Mouse (Mus musculus) stomach, embryonic 15.5 days (tissue): Measurements from ENCODE around the gene Brpf1. TPM values are rescaled to one million over a fixed set of nuclear protein-coding genes. Genes with fewer than 3 reads are reported as not detected.

Experiments used
- ATAC-seq: fragments of 200-750 bp; cut with Nextera tagmentation; 2 replicates; pipeline ENCODE4 v1.8.0; 2017; ENCODE audit warnings: low read depth, moderate number of reproducible peaks, moderate TSS enrichment; ENCODE audit not compliant: insufficient read depth, low FRiP score
- H3K27ac ChIP-seq: fragments of 300-500 bp; sonication (generic); 2 replicates; pipeline ENCODE4 v1.5.1; 2015; ENCODE audit warnings: mild to moderate bottlenecking, inconsistent platforms
- H3K27me3 ChIP-seq: fragments of 300-500 bp; sonication (generic); replicated peaks from 2 replicates; pipeline ENCODE4 v1.6.1; 2015; ENCODE audit warnings: inconsistent platforms
- H3K36me3 ChIP-seq: fragments of 300-500 bp; sonication (generic); 2 replicates; pipeline ENCODE4 v1.6.1; 2015; ENCODE audit warnings: inconsistent platforms
- H3K4me1 ChIP-seq: fragments of 300-500 bp; sonication (generic); 2 replicates; pipeline ENCODE4 v1.6.1; 2015; ENCODE audit warnings: inconsistent platforms
- H3K4me2 ChIP-seq: fragments of 300-500 bp; sonication (generic); 2 replicates; pipeline ENCODE4 v1.6.1; 2015; ENCODE audit warnings: mild to moderate bottlenecking, inconsistent platforms
- H3K4me3 ChIP-seq: fragments of 300-500 bp; sonication (generic); replicated peaks from 2 replicates; pipeline ENCODE4 v1.5.1; 2015; ENCODE audit warnings: inconsistent platforms
- H3K9ac ChIP-seq: fragments of 300-500 bp; sonication (generic); 2 replicates; pipeline ENCODE4 v1.6.1; 2015; ENCODE audit warnings: inconsistent platforms
- H3K9me3 ChIP-seq: fragments of 300-500 bp; sonication (generic); 2 replicates; pipeline ENCODE4 v1.6.1; 2016; ENCODE audit warnings: inconsistent platforms
- WGBS: fragments of 180-500 bp; shearing (Covaris S2); methylation state at CpG from one replicate; pipeline ENCODE4 v1.1.7; 2015; 5-methylcytosine and 5-hydroxymethylcytosine counted together
- polyA plus RNA-seq: library from polyadenylated mRNA; unstranded; fragments of >200 nt; fragmentation: Nextera tagmentation; extraction: Ambion mirVana; gene quantifications from 2 replicates; pipeline ENCODE4 v1.2.1, GENCODE M21; 2015

Brpf1 gene
- polyA plus RNA-seq, 1 experiment from 2014 or later: 15.9 TPM

GRCm38 (mm10) chr6:113341574-113341973, 34.6 kb downstream of the Brpf1 start:
- no peak for ATAC-seq
- Histone ChIP-seq H3K27ac (no peak overlapping the region), H3K4me2 (no peak overlapping the region), H3K9me3 (no peaks in the 10 kb centered on the region), H3K36me3 (peaks cover 14% of the 10 kb centered on the region), H3K4me3 (no peak overlapping the region), H3K4me1 (peaks cover 21% of the 10 kb centered on the region), H3K9ac (no peak overlapping the region), H3K27me3 (no peaks in the 10 kb centered on the region)
- 70% methylated on average over 6 of the region's 6 CpGs for WGBS

- peak overlapping the region; percentile 84 for H3K4me2 ChIP-seq
- peak overlapping the region; percentile 69; the same call in 1 of the 2 replicates for H3K4me3 ChIP-seq
- ATAC-seq: no peak
- H3K4me1 ChIP-seq: peaks cover 21% of the 10 kb centered on the region
- 0 out of 2 replicates have a peak overlapping the region, but pooled peaks have one; percentile 26 for H3K27ac ChIP-seq
- H3K27me3 ChIP-seq: no peaks in the 10 kb centered on the region
- H3K9ac ChIP-seq: no peak overlapping the region
- 35% methylated on average over 4 of the region's 7 CpGs for WGBS
- H3K36me3 ChIP-seq: peaks cover 14% of the 10 kb centered on the region
- H3K9me3 ChIP-seq: no peaks in the 10 kb centered on the region
These were observed 35.4 kb downstream of the Brpf1 start for GRCm38 (mm10) chr6:113342297-113342696.

GRCm38 (mm10) chr6:113343177-113344092, 36.5 kb downstream of the Brpf1 start, which contains the start of gene Camk1:
Gene Camk1, minus strand, starts transcription at chr6:113343984.
- WGBS: 10% methylated on average over 32 of the region's 32 CpGs
- H3K4me3 ChIP-seq: peak within 1 kb of the TSS; percentile 69
- ATAC-seq: peak; percentile 84
- no peaks in the 10 kb centered on the region for H3K9me3 ChIP-seq
- H3K9ac ChIP-seq: peak within 1 kb of the TSS; percentile 78
- H3K4me2 ChIP-seq: peak within 1 kb of the TSS; percentile 84
- peaks cover 5% of the 10 kb centered on the region; the same call in 1 of the 2 replicates for H3K36me3 ChIP-seq
- H3K27me3 ChIP-seq: no peaks in the 10 kb centered on the region
- peak within 1 kb of the TSS; percentile 55 for H3K27ac ChIP-seq
- H3K4me1 ChIP-seq: peaks cover 21% of the 10 kb centered on the region

GRCm38 (mm10) chr6:113344321-113344720, 37.4 kb downstream of the Brpf1 start:
- no peak for ATAC-seq
- Histone ChIP-seq H3K4me2 (peak overlapping the region; percentile 84), H3K36me3 (0 out of 2 replicates have a peak, but pooled peaks cover 3% of the 10 kb centered on the region), H3K27me3 (no peaks in the 10 kb centered on the region), H3K27ac (peak overlapping the region; percentile 55; the same call in 1 of the 2 replicates), H3K4me1 (peaks cover 21% of the 10 kb centered on the region), H3K4me3 (no peak overlapping the region; the same call in 1 of the 2 replicates), H3K9ac (no peak overlapping the region), H3K9me3 (no peaks in the 10 kb centered on the region)
- 26% methylated on average over 2 of the region's 2 CpGs for WGBS

- H3K4me3 ChIP-seq: no peak overlapping the region
- ATAC-seq: no peak
- H3K36me3 ChIP-seq: no peaks in the 10 kb centered on the region
- no peak overlapping the region for H3K9ac ChIP-seq
- whole genome bisulfite sequencing: 73% methylated on average over 4 of the region's 4 CpGs
- no peaks in the 10 kb centered on the region for H3K9me3 ChIP-seq
- peaks cover 18% of the 10 kb centered on the region for H3K4me1 ChIP-seq
- H3K27me3 ChIP-seq: no peaks in the 10 kb centered on the region
- no peak overlapping the region for H3K27ac ChIP-seq
- H3K4me2 ChIP-seq: no peak overlapping the region
These were observed 40.0 kb downstream of the Brpf1 start for GRCm38 (mm10) chr6:113346897-113347296.

- H3K4me3 ChIP-seq: no peak overlapping the region
- H3K36me3 ChIP-seq: no peaks in the 10 kb centered on the region
- no peak for ATAC-seq
- no peaks in the 10 kb centered on the region for H3K27me3 ChIP-seq
- H3K9me3 ChIP-seq: no peaks in the 10 kb centered on the region
- no peaks in the 10 kb centered on the region for H3K4me1 ChIP-seq
- no peak overlapping the region for H3K9ac ChIP-seq
- H3K27ac ChIP-seq: no peak overlapping the region
- no peak overlapping the region for H3K4me2 ChIP-seq
These were observed 43.6 kb downstream of the Brpf1 start for GRCm38 (mm10) chr6:113350538-113350937.

- no peaks in the 10 kb centered on the region for H3K27me3 ChIP-seq
- 75% methylated on average over 1 of the region's 1 CpGs for WGBS
- no peak for ATAC-seq
These were observed 44.2 kb downstream of the Brpf1 start for GRCm38 (mm10) chr6:113351161-113351560.

GRCm38 (mm10) chr6:113351653-113352052, 44.7 kb downstream of the Brpf1 start:
- Histone ChIP-seq H3K27ac (no peak overlapping the region), H3K4me1 (no peaks in the 10 kb centered on the region), H3K4me2 (no peak overlapping the region), H3K9me3 (no peaks in the 10 kb centered on the region), H3K27me3 (no peaks in the 10 kb centered on the region), H3K4me3 (no peak overlapping the region), H3K36me3 (no peaks in the 10 kb centered on the region), H3K9ac (no peak overlapping the region)
- WGBS: 48% methylated on average over 10 of the region's 10 CpGs
- ATAC-seq: no peak

More at GRCm38 (mm10) chr6:113351161-113351560, 44.2 kb downstream of the Brpf1 start:
- Histone ChIP-seq H3K27ac (no peak overlapping the region), H3K9me3 (no peaks in the 10 kb centered on the region), H3K4me1 (no peaks in the 10 kb centered on the region), H3K4me2 (no peak overlapping the region), H3K36me3 (no peaks in the 10 kb centered on the region), H3K9ac (no peak overlapping the region), H3K4me3 (no peak overlapping the region)

GRCm38 (mm10) chr6:113352820-113353219, 45.9 kb downstream of the Brpf1 start:
- WGBS: 66% methylated on average over 3 of the region's 3 CpGs
- H3K9me3 ChIP-seq: no peaks in the 10 kb centered on the region
- H3K4me3 ChIP-seq: no peak overlapping the region
- no peaks in the 10 kb centered on the region for H3K4me1 ChIP-seq
- no peak overlapping the region for H3K4me2 ChIP-seq
- no peaks in the 10 kb centered on the region for H3K27me3 ChIP-seq
- no peak overlapping the region for H3K9ac ChIP-seq
- H3K27ac ChIP-seq: no peak overlapping the region
- H3K36me3 ChIP-seq: no peaks in the 10 kb centered on the region
- no peak for ATAC-seq

GRCm38 (mm10) chr6:113353696-113354095, 46.8 kb downstream of the Brpf1 start:
- H3K4me3 ChIP-seq: no peak overlapping the region
- no peak for ATAC-seq
- no peak overlapping the region for H3K9ac ChIP-seq
- H3K4me2 ChIP-seq: no peak overlapping the region
- no peak overlapping the region for H3K27ac ChIP-seq
- 67% methylated on average over 3 of the region's 3 CpGs for WGBS
- H3K36me3 ChIP-seq: no peaks in the 10 kb centered on the region
- H3K9me3 ChIP-seq: no peaks in the 10 kb centered on the region
- H3K4me1 ChIP-seq: no peaks in the 10 kb centered on the region
- H3K27me3 ChIP-seq: no peaks in the 10 kb centered on the region

- WGBS: 80% methylated on average over 4 of the region's 4 CpGs
- Histone ChIP-seq H3K27ac (no peak overlapping the region), H3K9ac (no peak overlapping the region), H3K27me3 (no peaks in the 10 kb centered on the region), H3K4me1 (no peaks in the 10 kb centered on the region), H3K4me2 (no peak overlapping the region), H3K9me3 (no peaks in the 10 kb centered on the region), H3K36me3 (no peaks in the 10 kb centered on the region), H3K4me3 (no peak overlapping the region)
- no peak for ATAC-seq
These were observed 54.5 kb downstream of the Brpf1 start for GRCm38 (mm10) chr6:113361476-113361875.

- H3K36me3 ChIP-seq: peaks cover 7% of the 10 kb centered on the region
- no peaks in the 10 kb centered on the region for H3K4me1 ChIP-seq
- H3K27me3 ChIP-seq: no peaks in the 10 kb centered on the region
- no peaks in the 10 kb centered on the region for H3K9me3 ChIP-seq
- no peak overlapping the region for H3K4me3 ChIP-seq
- ATAC-seq: no peak
- no peak overlapping the region for H3K4me2 ChIP-seq
- H3K9ac ChIP-seq: no peak overlapping the region
- 88% methylated on average over 1 of the region's 1 CpGs for WGBS
- no peak overlapping the region for H3K27ac ChIP-seq
These were observed 55.3 kb downstream of the Brpf1 start for GRCm38 (mm10) chr6:113362241-113362640.
